Mouse (Mus musculus) kidney, postnatal 4 days (tissue): Measurements from ENCODE around the gene Abcb4.
"Not testable (repeated sequence)": the region's sequence is repeated elsewhere in the genome, so short reads cannot be mapped to it uniquely, and the experiment has no call there.

Experiments used
- DNase-seq, 2 experiments: peaks; one replicate each; pipeline ENCODE4 v3.0.0; 2021; ENCODE audit warnings: mixed read lengths in 2 of 2

Abcb4 gene

GRCm38 (mm10) chr5:8911567-8912198 lies 18.2 kb downstream of the Abcb4 start:
- no peak for DNase-seq

GRCm38 (mm10) chr5:8916400-8916799 lies 22.9 kb downstream of the Abcb4 start:
- no peak for DNase-seq

- no peak for DNase-seq
These were observed 23.6 kb downstream of the Abcb4 start for GRCm38 (mm10) chr5:8917069-8917468.

- DNase-seq, result no peak
These were observed 34.9 kb downstream of the Abcb4 start for GRCm38 (mm10) chr5:8928440-8928839.

GRCm38 (mm10) chr5:8937965-8938364 lies 44.4 kb downstream of the Abcb4 start:
- no peak for DNase-seq

GRCm38 (mm10) chr5:8941266-8941665 lies 47.7 kb downstream of the Abcb4 start:
- not testable (repeated sequence) for DNase-seq

GRCm38 (mm10) chr5:8943836-8944235 lies 50.3 kb downstream of the Abcb4 start:
- DNase-seq, result no peak

- DNase-seq, result no peak
These were observed 54.0 kb downstream of the Abcb4 start for GRCm38 (mm10) chr5:8947423-8948110.

- no peak for DNase-seq
These were observed 60.1 kb downstream of the Abcb4 start for GRCm38 (mm10) chr5:8953660-8954059.

- DNase-seq, result no peak
These were observed 62.0 kb downstream of the Abcb4 start for GRCm38 (mm10) chr5:8955544-8955943.

- DNase-seq, result no peak
These were observed 67.0 kb downstream of the Abcb4 start for GRCm38 (mm10) chr5:8960534-8960933.

- DNase-seq, result no peak
These were observed 71.0 kb downstream of the Abcb4 start for GRCm38 (mm10) chr5:8964487-8964886.

- no peak for DNase-seq
These were observed 77.2 kb downstream of the Abcb4 start for GRCm38 (mm10) chr5:8970694-8971093.

- DNase-seq, result no peak
These were observed 78.8 kb downstream of the Abcb4 start for GRCm38 (mm10) chr5:8972355-8972754.

GRCm38 (mm10) chr5:8974721-8975120 lies 81.2 kb downstream of the Abcb4 start:
- DNase-seq, result no peak

- no peak for DNase-seq
These were observed 92.0 kb downstream of the Abcb4 start for GRCm38 (mm10) chr5:8985470-8985869.

GRCm38 (mm10) chr5:8987925-8988324 lies 94.4 kb downstream of the Abcb4 start:
- no peak for DNase-seq

GRCm38 (mm10) chr5:8990526-8990925 lies 97.0 kb downstream of the Abcb4 start:
- DNase-seq, result no peak

GRCm38 (mm10) chr5:8991626-8992025 lies 98.1 kb downstream of the Abcb4 start:
- DNase-seq, result no peak

- peak in 1 of 2 experiments; percentile 15 for DNase-seq
These were observed 102.6 kb downstream of the Abcb4 start for GRCm38 (mm10) chr5:8995966-8996685.

- peak; percentile 96 to 97 for DNase-seq
These were observed 103.4 kb downstream of the Abcb4 start, which contains the start of gene Crot for GRCm38 (mm10) chr5:8996686-8997512. Crot (minus strand) TSS chr5:8997324.

- DNase-seq, result no peak
These were observed 104.0 kb downstream of the Abcb4 start for GRCm38 (mm10) chr5:8997513-8997895.

GRCm38 (mm10) chr5:8999108-8999507 lies 105.6 kb downstream of the Abcb4 start:
- no peak for DNase-seq
